Mouse (Mus musculus): ENCODE measurements around the gene Sfmbt1. TPM values are rescaled to one million over a fixed set of nuclear protein-coding genes. Genes with fewer than 3 reads are reported as not detected.

The Sfmbt1 gene
- total RNA-seq, 1 experiment: 7.0 TPM

GRCm38 (mm10) chr14:30825021-30825475, 110.4 kb downstream of the Sfmbt1 start:
- in situ Hi-C loops (cut with MboI; ENCODE audit: low sequenced_read_pairs in 2 of 2, unreplicated experiment in 2 of 2): no loop called here
- Histone ChIP-seq H3K4me3 (ENCODE audit: insufficient read depth in 1 of 2, low read depth in 1 of 2, low read length in 2 of 2, poor library complexity in 1 of 2, severe bottlenecking in 1 of 2) (peak overlapping the region in 1 of 2 experiments; percentile 93; a peak in 2 of 4 replicates), H3K9ac (ENCODE audit: insufficient read depth, low read depth, low read length, poor library complexity, severe bottlenecking) (no peak overlapping the region), H3K9me3 (ENCODE audit: control insufficient read depth, insufficient read depth, low read depth, low read length) (no peaks in the 10 kb centered on the region), H3K27ac (ENCODE audit: insufficient read depth, low read depth, low read length, poor library complexity, severe bottlenecking) (no peak overlapping the region), H3K4me1 (ENCODE audit: control insufficient read depth in 2 of 2, insufficient read depth in 2 of 2, low read length in 2 of 2, poor library complexity in 1 of 2) (peaks cover 2% of the 10 kb centered on the region in 2 experiments; a peak in 2 of 4 replicates), H3K36me3 (ENCODE audit: control insufficient read depth, insufficient read depth, low read length, poor library complexity, severe bottlenecking) (no peaks in the 10 kb centered on the region)
- DNase-seq (ENCODE audit: low read depth, low spot score): no peak
- TF ChIP-seq MAFK (IDR thresholded peaks at IDR 0.05; ENCODE audit: insufficient read depth, low read depth, low read length): no peak

- peaks cover 2% of the 10 kb centered on the region in 2 experiments; a peak in 2 of 4 replicates for H3K4me1 ChIP-seq (ENCODE audit: control insufficient read depth in 2 of 2, insufficient read depth in 2 of 2, low read length in 2 of 2, poor library complexity in 1 of 2)
- peak within 1 kb of the TSS; percentile 42; the same call in 1 of the 2 replicates for H3K27ac ChIP-seq (ENCODE audit: insufficient read depth, low read depth, low read length, poor library complexity, severe bottlenecking)
- no peaks in the 10 kb centered on the region for H3K36me3 ChIP-seq (ENCODE audit: control insufficient read depth, insufficient read depth, low read length, poor library complexity, severe bottlenecking)
- H3K9ac ChIP-seq (ENCODE audit: insufficient read depth, low read depth, low read length, poor library complexity, severe bottlenecking): peak within 1 kb of the TSS; percentile 96
- in situ Hi-C loops (cut with MboI; ENCODE audit: low sequenced_read_pairs in 2 of 2, unreplicated experiment in 2 of 2): no loop called here
- H3K9me3 ChIP-seq (ENCODE audit: control insufficient read depth, insufficient read depth, low read depth, low read length): no peaks in the 10 kb centered on the region
- peak; percentile 79 for DNase-seq (ENCODE audit: low read depth, low spot score)
- H3K4me3 ChIP-seq (ENCODE audit: insufficient read depth in 1 of 2, low read depth in 1 of 2, low read length in 2 of 2, poor library complexity in 1 of 2, severe bottlenecking in 1 of 2): peak within 1 kb of the TSS; percentile 93 to 98
- TF ChIP-seq HCFC1 (IDR thresholded peaks at IDR 0.05; ENCODE audit: borderline replicate concordance, insufficient read depth, low read length) (peak; percentile 70; the same call in 1 of the 2 replicates), ZNF384 (IDR thresholded peaks at IDR 0.05; ENCODE audit: low read depth, low read length) (no peak), CHD2 (IDR thresholded peaks at IDR 0.05; ENCODE audit: low read depth, low read length) (peak; percentile 63; the same call in 1 of the 2 replicates)
Observed at GRCm38 (mm10) chr14:30825476-30826131, 111.0 kb downstream of the Sfmbt1 start, which contains the start of gene Tmem110. TSS of gene Tmem110 (plus strand) at chr14:30825590.

GRCm38 (mm10) chr14:30826174-30827140, 111.8 kb downstream of the Sfmbt1 start:
- TF ChIP-seq ZC3H11A (IDR thresholded peaks at IDR 0.05; ENCODE audit: borderline replicate concordance, low read depth, low read length) (no peak), CHD2 (IDR thresholded peaks at IDR 0.05; ENCODE audit: low read depth, low read length) (no peak), HCFC1 (IDR thresholded peaks at IDR 0.05; ENCODE audit: borderline replicate concordance, insufficient read depth, low read length) (no peak), ZNF384 (IDR thresholded peaks at IDR 0.05; ENCODE audit: low read depth, low read length) (no peak), MAFK (IDR thresholded peaks at IDR 0.05; ENCODE audit: insufficient read depth, low read depth, low read length) (no peak)
- H3K9me3 ChIP-seq (ENCODE audit: control insufficient read depth, insufficient read depth, low read depth, low read length): no peaks in the 10 kb centered on the region
- peak overlapping the region; percentile 93 to 98 for H3K4me3 ChIP-seq (ENCODE audit: insufficient read depth in 1 of 2, low read depth in 1 of 2, low read length in 2 of 2, poor library complexity in 1 of 2, severe bottlenecking in 1 of 2)
- no peak for DNase-seq (ENCODE audit: low read depth, low spot score)
- peaks cover 2% of the 10 kb centered on the region in 2 experiments; a peak in 2 of 4 replicates for H3K4me1 ChIP-seq (ENCODE audit: control insufficient read depth in 2 of 2, insufficient read depth in 2 of 2, low read length in 2 of 2, poor library complexity in 1 of 2)
- H3K9ac ChIP-seq (ENCODE audit: insufficient read depth, low read depth, low read length, poor library complexity, severe bottlenecking): peak overlapping the region; percentile 96
- no peaks in the 10 kb centered on the region for H3K36me3 ChIP-seq (ENCODE audit: control insufficient read depth, insufficient read depth, low read length, poor library complexity, severe bottlenecking)
- in situ Hi-C loops (cut with MboI; ENCODE audit: low sequenced_read_pairs in 2 of 2, unreplicated experiment in 2 of 2): no loop called here
- no peak overlapping the region for H3K27ac ChIP-seq (ENCODE audit: insufficient read depth, low read depth, low read length, poor library complexity, severe bottlenecking)

- no peak for TF ChIP-seq HCFC1 (IDR thresholded peaks at IDR 0.05; ENCODE audit: borderline replicate concordance, insufficient read depth, low read length)
- TF ChIP-seq CHD2 (IDR thresholded peaks at IDR 0.05; ENCODE audit: low read depth, low read length): no peak
- no peak for TF ChIP-seq ZC3H11A (IDR thresholded peaks at IDR 0.05; ENCODE audit: borderline replicate concordance, low read depth, low read length)
- no peak for TF ChIP-seq MAFK (IDR thresholded peaks at IDR 0.05; ENCODE audit: insufficient read depth, low read depth, low read length)
- TF ChIP-seq ZNF384 (IDR thresholded peaks at IDR 0.05; ENCODE audit: low read depth, low read length): no peak
- Histone ChIP-seq H3K27ac (ENCODE audit: insufficient read depth, low read depth, low read length, poor library complexity, severe bottlenecking) (no peak overlapping the region), H3K36me3 (ENCODE audit: control insufficient read depth, insufficient read depth, low read length, poor library complexity, severe bottlenecking) (no peaks in the 10 kb centered on the region), H3K9me3 (ENCODE audit: control insufficient read depth, insufficient read depth, low read depth, low read length) (no peaks in the 10 kb centered on the region), H3K4me1 (ENCODE audit: control insufficient read depth in 2 of 2, insufficient read depth in 2 of 2, low read length in 2 of 2, poor library complexity in 1 of 2) (peaks cover 2% of the 10 kb centered on the region in 2 experiments; a peak in 2 of 4 replicates), H3K4me3 (ENCODE audit: insufficient read depth in 1 of 2, low read depth in 1 of 2, low read length in 2 of 2, poor library complexity in 1 of 2, severe bottlenecking in 1 of 2) (no peak overlapping the region), H3K9ac (ENCODE audit: insufficient read depth, low read depth, low read length, poor library complexity, severe bottlenecking) (no peak overlapping the region)
- in situ Hi-C loops (cut with MboI; ENCODE audit: low sequenced_read_pairs in 2 of 2, unreplicated experiment in 2 of 2): no loop called here
- DNase-seq (ENCODE audit: low read depth, low spot score): no peak
Observed at GRCm38 (mm10) chr14:30827480-30827879, 112.8 kb downstream of the Sfmbt1 start.

All from ES-E14 (cell line).